Mouse (Mus musculus) CH12.LX (cell line): ENCODE measurements around the gene E130309D02Rik. TPM values are rescaled to one million over a fixed set of nuclear protein-coding genes. Genes with fewer than 3 reads are reported as not detected.

Source experiments
- DNase-seq: peaks from one replicate; pipeline ENCODE4 v3.0.0-alpha.2; 2013; ENCODE audit errors: extremely low read depth
- H3K27ac ChIP-seq: 2 replicates; pipeline ENCODE4 v1.5.1; 2012; ENCODE audit warnings: low read depth, mild to moderate bottlenecking, control low read depth, moderate library complexity; ENCODE audit not compliant: insufficient read depth
- H3K27me3 ChIP-seq: replicated peaks from 2 replicates; pipeline ENCODE3; 2012; ENCODE audit warnings: inconsistent platforms
- H3K36me3 ChIP-seq, 2 experiments: replicated peaks in 1 of 2; 2 replicates each; pipeline versions ENCODE3 to v1.6.1; 2012; ENCODE audit warnings: inconsistent platforms in 1 of 2, low read length in 1 of 2, mild to moderate bottlenecking in 1 of 2, mixed read lengths in 1 of 2, moderate library complexity in 1 of 2; ENCODE audit not compliant: control insufficient read depth in 1 of 2, insufficient read depth in 1 of 2
- H3K4me1 ChIP-seq, 2 experiments: 2 replicates each; pipeline ENCODE4 v1.6.1; 2012; ENCODE audit warnings: inconsistent platforms in 1 of 2, moderate library complexity in 1 of 2; ENCODE audit not compliant: insufficient read depth in 2 of 2, control insufficient read depth in 1 of 2
- H3K4me2 ChIP-seq: 2 replicates; pipeline ENCODE4 v1.6.1; 2012; ENCODE audit warnings: low read depth, mild to moderate bottlenecking, control low read depth; ENCODE audit not compliant: poor library complexity, insufficient read depth, severe bottlenecking
- H3K4me3 ChIP-seq, 3 experiments: fragments of 150-350 bp in 1 of 3; sonication (generic) in 1 of 3; replicated peaks in 1 of 3; 2 replicates each; pipeline versions ENCODE3 to v1.5.1; 2011 to 2012; ENCODE audit warnings: low read depth in 2 of 3, low read length in 2 of 3, mild to moderate bottlenecking in 2 of 3, moderate library complexity in 2 of 3, control low read depth in 1 of 3, improper control_type of control experiment in 1 of 3, inconsistent platforms in 1 of 3, mixed read lengths in 1 of 3; ENCODE audit not compliant: poor library complexity in 1 of 3
- H3K79me2 ChIP-seq: replicated peaks from 2 replicates; pipeline ENCODE4 v1.6.1; 2012; ENCODE audit warnings: mild to moderate bottlenecking, moderate library complexity; ENCODE audit not compliant: control insufficient read depth, poor library complexity, insufficient read depth, severe bottlenecking; ENCODE audit errors: extremely low read depth
- H3K9ac ChIP-seq: 2 replicates; pipeline ENCODE4 v1.6.1; 2012; ENCODE audit warnings: low read depth, mild to moderate bottlenecking, control low read depth, moderate library complexity; ENCODE audit not compliant: insufficient read depth
- H3K9me3 ChIP-seq: replicated peaks from 2 replicates; pipeline ENCODE3; 2012; ENCODE audit warnings: low read length, inconsistent platforms, mixed read lengths
- CTCF ChIP-seq, 2 experiments: IDR thresholded peaks in 1 of 2; conservative IDR thresholded peaks in 1 of 2; 2 replicates each; pipeline ENCODE4 v1.5.1; 2011 to 2012; ENCODE audit warnings: low read depth in 2 of 2, low read length in 2 of 2, improper control_type of control experiment in 1 of 2, inconsistent platforms in 1 of 2, mild to moderate bottlenecking in 1 of 2, moderate library complexity in 1 of 2
- E2F4 ChIP-seq: IDR thresholded peaks from 2 replicates; pipeline ENCODE4 v1.6.1; 2011; ENCODE audit warnings: low read depth, low read length, improper control_type of control experiment; ENCODE audit not compliant: insufficient replicate concordance
- ELF1 ChIP-seq: IDR thresholded peaks from 2 replicates; pipeline ENCODE4 v1.6.1; 2014; ENCODE audit warnings: low read depth, mild to moderate bottlenecking, inconsistent platforms, low read length, improper control_type of control experiment
- EP300 ChIP-seq: IDR thresholded peaks from 2 replicates; pipeline ENCODE4 v1.6.1; 2011; ENCODE audit warnings: low read length, improper control_type of control experiment
- GABPA ChIP-seq: IDR thresholded peaks from 2 replicates; pipeline ENCODE4 v1.6.1; 2012; ENCODE audit warnings: low read depth, low read length, improper control_type of control experiment, inconsistent platforms; ENCODE audit not compliant: insufficient replicate concordance
- HCFC1 ChIP-seq: IDR thresholded peaks from 2 replicates; pipeline ENCODE4 v1.6.1; 2012; ENCODE audit warnings: low read depth, mild to moderate bottlenecking, inconsistent platforms, low read length, improper control_type of control experiment
- JUN ChIP-seq: IDR thresholded peaks from 2 replicates; pipeline ENCODE4 v1.6.1; 2011; ENCODE audit warnings: low read depth, mild to moderate bottlenecking, low read length, improper control_type of control experiment, moderate library complexity; ENCODE audit not compliant: insufficient read depth
- JUND ChIP-seq: conservative IDR thresholded peaks from 2 replicates; pipeline ENCODE4 v1.6.1; 2011; ENCODE audit warnings: low read depth, low read length, improper control_type of control experiment
- MAFK ChIP-seq: IDR thresholded peaks from 2 replicates; pipeline ENCODE4 v1.6.1; 2011; ENCODE audit warnings: low read length, improper control_type of control experiment; ENCODE audit not compliant: insufficient replicate concordance
- MAZ ChIP-seq: IDR thresholded peaks from 2 replicates; pipeline ENCODE4 v1.6.1; 2012; ENCODE audit warnings: low read depth, mild to moderate bottlenecking, inconsistent platforms, low read length, improper control_type of control experiment, moderate library complexity
- MEF2A ChIP-seq: IDR thresholded peaks from 2 replicates; pipeline ENCODE4 v1.6.1; 2014; ENCODE audit warnings: low read depth, mild to moderate bottlenecking, inconsistent platforms, low read length, improper control_type of control experiment, borderline replicate concordance
- MXI1 ChIP-seq: IDR thresholded peaks from 2 replicates; pipeline ENCODE4 v1.6.1; 2011; ENCODE audit warnings: mild to moderate bottlenecking, low read depth, low read length, improper control_type of control experiment
- MYC ChIP-seq: IDR thresholded peaks from 2 replicates; pipeline ENCODE4 v1.6.1; 2011; ENCODE audit warnings: low read depth, mild to moderate bottlenecking, improper control_type of control experiment, low read length
- NELFE ChIP-seq: IDR thresholded peaks from 2 replicates; pipeline ENCODE4 v1.6.1; 2011; ENCODE audit warnings: low read depth, low read length, improper control_type of control experiment
- POLR2A ChIP-seq: IDR thresholded peaks from 2 replicates; pipeline ENCODE4 v1.6.1; 2011; ENCODE audit warnings: low read depth, mild to moderate bottlenecking, improper control_type of control experiment, low read length
- RAD21 ChIP-seq: IDR thresholded peaks from 2 replicates; pipeline ENCODE4 v1.6.1; 2011; ENCODE audit warnings: low read depth, mild to moderate bottlenecking, low read length, improper control_type of control experiment, moderate library complexity
- RCOR1 ChIP-seq: conservative IDR thresholded peaks from 2 replicates; pipeline ENCODE4 v1.6.1; 2012; ENCODE audit warnings: low read depth, mild to moderate bottlenecking, inconsistent platforms, low read length, improper control_type of control experiment
- SMC3 ChIP-seq: IDR thresholded peaks from 2 replicates; pipeline ENCODE4 v1.6.1; 2011; ENCODE audit warnings: low read depth, low read length, improper control_type of control experiment
- TBP ChIP-seq: conservative IDR thresholded peaks from 2 replicates; pipeline ENCODE4 v1.6.1; 2011; ENCODE audit warnings: low read depth, low read length, improper control_type of control experiment
- USF1 ChIP-seq: IDR thresholded peaks from 2 replicates; pipeline ENCODE4 v1.6.1; 2014; ENCODE audit warnings: low read depth, mild to moderate bottlenecking, inconsistent platforms, low read length, improper control_type of control experiment
- USF2 ChIP-seq: conservative IDR thresholded peaks from 2 replicates; pipeline ENCODE4 v1.6.1; 2011; ENCODE audit warnings: low read depth, low read length, improper control_type of control experiment
- ZC3H11A ChIP-seq: IDR thresholded peaks from 2 replicates; pipeline ENCODE4 v1.6.1; 2012; ENCODE audit warnings: low read depth, mild to moderate bottlenecking, inconsistent platforms, low read length, improper control_type of control experiment
- dilution Hi-C: fragments of 300-500 bp; cut with MboI; formaldehyde crosslinking; loops from 2 replicates; pipeline ENCODE4 v1.14.3; 2020; ENCODE audit warnings: low sequenced_read_pairs; ENCODE audit not compliant: extremely low pct_unique_long_range_greater_than_20kb, extremely low pct_ligation_motif_present
- in situ Hi-C: fragments of 300-500 bp; cut with MboI; formaldehyde crosslinking; loops from 3 replicates; pipeline ENCODE4 v1.14.3; 2019; ENCODE audit warnings: low sequenced_read_pairs, low pct_ligation_motif_present, low pct_unique_long_range_greater_than_20kb, mixed read lengths
- polyA plus RNA-seq: library from polyadenylated mRNA; unstranded; fragments of >175 nt; gene quantifications from 2 replicates; pipeline ENCODE4 v1.2.1, GENCODE M21; 2012; ENCODE audit warnings: low read depth; ENCODE audit not compliant: insufficient read length
- total RNA-seq, 2 experiments: library from RNA; depleted of rRNA; stranded (reverse); fragments of 300-350 nt in 1 of 2; fragments of >200 nt in 1 of 2; gene quantifications; 2 replicates each; pipeline ENCODE4 v1.2.3; 2012 to 2014

E130309D02Rik gene
- total and polyA plus RNA-seq, 3 experiments: 23.7 to 63.7 (median 32.7) TPM

DNA sequence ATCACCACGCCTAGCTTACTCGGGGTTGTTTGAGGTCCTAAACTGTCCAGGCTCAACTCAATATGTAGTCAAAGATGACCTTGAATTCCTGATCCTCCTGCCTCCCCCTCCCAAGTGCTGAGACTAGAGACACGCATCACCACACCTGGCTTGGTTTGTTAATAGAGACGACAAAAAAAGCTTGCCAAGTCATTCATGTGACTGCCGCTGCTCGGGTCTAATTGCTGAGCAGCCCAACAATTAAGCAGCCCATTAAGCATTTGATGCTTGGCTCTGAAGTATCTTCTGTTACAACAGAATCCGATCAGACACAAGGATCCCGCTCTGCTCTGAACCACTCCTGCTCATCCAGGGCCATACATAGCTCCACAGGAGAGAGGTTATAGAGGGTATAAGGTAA, 31.2 kb upstream of the E130309D02Rik start:
- Histone ChIP-seq H3K27ac (no peak overlapping the region), H3K27me3 (peaks cover 22% of the 10 kb centered on the region), H3K79me2 (no peaks in the 10 kb centered on the region), H3K36me3 (no peaks in the 10 kb centered on the region), H3K9ac (no peak overlapping the region), H3K4me1 (no peaks in the 10 kb centered on the region), H3K4me2 (no peak overlapping the region), H3K4me3 (no peak overlapping the region), H3K9me3 (peaks cover 14% of the 10 kb centered on the region)
- TF ChIP-seq USF2 (no peak), POLR2A (no peak), CTCF (conservative IDR thresholded peaks at IDR 0.05 in 1 of 2, IDR thresholded peaks at IDR 0.05 in 1 of 2; ENCODE audit: low read depth in 2 of 2, low read length in 2 of 2) (no peak), MYC (no peak), ELF1 (no peak), USF1 (no peak), SMC3 (no peak), MEF2A (no peak), RCOR1 (no peak), NELFE (no peak), EP300 (no peak), GABPA (no peak), HCFC1 (no peak)
- in situ Hi-C loops (no loop called here), dilution Hi-C loops (no loop called here)
- no peak for DNase-seq

GRCm38 (mm10) chr5:143339603-143340002, 24.4 kb upstream of the E130309D02Rik start:
- no peak for DNase-seq
- no peak overlapping the region for H3K9ac ChIP-seq
- dilution Hi-C loops: no loop called here
- H3K4me1 ChIP-seq: no peaks in the 10 kb centered on the region
- peaks cover 8% of the 10 kb centered on the region for H3K27me3 ChIP-seq
- H3K4me3 ChIP-seq: no peak overlapping the region
- TF ChIP-seq POLR2A (no peak), TBP (no peak), JUND (no peak), EP300 (no peak), ZC3H11A (no peak), GABPA (no peak), JUN (no peak), E2F4 (no peak), CTCF (conservative IDR thresholded peaks at IDR 0.05 in 1 of 2, IDR thresholded peaks at IDR 0.05 in 1 of 2; ENCODE audit: low read depth in 2 of 2, low read length in 2 of 2) (no peak), RAD21 (no peak), MAFK (no peak), MXI1 (no peak), MAZ (no peak)
- H3K79me2 ChIP-seq: no peaks in the 10 kb centered on the region
- no peaks in the 10 kb centered on the region for H3K36me3 ChIP-seq
- peaks cover under 1% of the 10 kb centered on the region for H3K9me3 ChIP-seq
- in situ Hi-C loops: loop anchor here (10.0 kb wide), 1 partner anchor 75 kb away; no protein-coding TSS in a partner anchor
- H3K27ac ChIP-seq: no peak overlapping the region
- H3K4me2 ChIP-seq: no peak overlapping the region
